Mouse (Mus musculus) hindbrain, embryonic 11.5 days (tissue): ENCODE results near the gene Grpel1. TPM values are rescaled to one million over a fixed set of nuclear protein-coding genes. Genes with fewer than 3 reads are reported as not detected.
A peak's percentile ranks its signal among the peaks of the same experiment; 100 is the strongest.

Experiments
- ATAC-seq: fragments of 200-750 bp; cut with Nextera tagmentation; 2 replicates; pipeline ENCODE4 v1.8.0; 2017; ENCODE audit warnings: mild to moderate bottlenecking, moderate TSS enrichment, moderate library complexity; ENCODE audit not compliant: low FRiP score
- DNase-seq: peaks from one replicate; pipeline ENCODE4 v3.0.0-alpha.2; 2015; ENCODE audit warnings: low spot score
- H3K27ac ChIP-seq: fragments of 300-500 bp; sonication (generic); 2 replicates; pipeline ENCODE4 v1.5.1; 2014; ENCODE audit warnings: mild to moderate bottlenecking, low read depth, low read length
- H3K27me3 ChIP-seq: fragments of 300-500 bp; sonication (generic); 2 replicates; pipeline ENCODE4 v1.6.1; 2014; ENCODE audit warnings: mild to moderate bottlenecking, low read length, moderate library complexity, mixed read lengths; ENCODE audit not compliant: control insufficient read depth, insufficient read depth
- H3K36me3 ChIP-seq: fragments of 300-500 bp; sonication (generic); 2 replicates; pipeline ENCODE4 v1.6.1; 2014; ENCODE audit warnings: mild to moderate bottlenecking, low read length, moderate library complexity, mixed read lengths; ENCODE audit not compliant: control insufficient read depth, insufficient read depth
- H3K4me1 ChIP-seq: fragments of 300-500 bp; sonication (generic); replicated peaks from 2 replicates; pipeline ENCODE4 v1.6.1; 2014; ENCODE audit warnings: low read length, mixed read lengths; ENCODE audit not compliant: control insufficient read depth, insufficient read depth
- H3K4me2 ChIP-seq: fragments of 300-500 bp; sonication (generic); replicated peaks from 2 replicates; pipeline ENCODE4 v1.6.1; 2014; ENCODE audit warnings: mild to moderate bottlenecking, low read depth, low read length
- H3K4me3 ChIP-seq: fragments of 300-500 bp; sonication (generic); 2 replicates; pipeline ENCODE4 v1.5.1; 2014; ENCODE audit warnings: low read depth, low read length
- H3K9ac ChIP-seq: fragments of 300-500 bp; sonication (generic); 2 replicates; pipeline ENCODE4 v1.6.1; 2014; ENCODE audit warnings: low read depth, low read length
- H3K9me3 ChIP-seq: fragments of 300-500 bp; sonication (generic); 2 replicates; pipeline ENCODE4 v1.6.1; 2016; ENCODE audit warnings: low read length; ENCODE audit not compliant: control insufficient read depth
- WGBS: fragments of 180-500 bp; shearing (Covaris S2); extraction: QIAGEN DNeasy Blood & Tissue Kit; methylation state at CpG from one replicate; pipeline ENCODE4 v1.1.7; 2014; 5-methylcytosine and 5-hydroxymethylcytosine counted together
- polyA plus RNA-seq: library from polyadenylated mRNA; unstranded; fragments of >200 nt; fragmentation: Nextera tagmentation; extraction: Ambion mirVana; gene quantifications from 2 replicates; pipeline ENCODE4 v1.2.1, GENCODE M21; 2014

Grpel1 gene
- polyA plus RNA-seq, 1 experiment from 2014 or later = 52.5 TPM

DNA sequence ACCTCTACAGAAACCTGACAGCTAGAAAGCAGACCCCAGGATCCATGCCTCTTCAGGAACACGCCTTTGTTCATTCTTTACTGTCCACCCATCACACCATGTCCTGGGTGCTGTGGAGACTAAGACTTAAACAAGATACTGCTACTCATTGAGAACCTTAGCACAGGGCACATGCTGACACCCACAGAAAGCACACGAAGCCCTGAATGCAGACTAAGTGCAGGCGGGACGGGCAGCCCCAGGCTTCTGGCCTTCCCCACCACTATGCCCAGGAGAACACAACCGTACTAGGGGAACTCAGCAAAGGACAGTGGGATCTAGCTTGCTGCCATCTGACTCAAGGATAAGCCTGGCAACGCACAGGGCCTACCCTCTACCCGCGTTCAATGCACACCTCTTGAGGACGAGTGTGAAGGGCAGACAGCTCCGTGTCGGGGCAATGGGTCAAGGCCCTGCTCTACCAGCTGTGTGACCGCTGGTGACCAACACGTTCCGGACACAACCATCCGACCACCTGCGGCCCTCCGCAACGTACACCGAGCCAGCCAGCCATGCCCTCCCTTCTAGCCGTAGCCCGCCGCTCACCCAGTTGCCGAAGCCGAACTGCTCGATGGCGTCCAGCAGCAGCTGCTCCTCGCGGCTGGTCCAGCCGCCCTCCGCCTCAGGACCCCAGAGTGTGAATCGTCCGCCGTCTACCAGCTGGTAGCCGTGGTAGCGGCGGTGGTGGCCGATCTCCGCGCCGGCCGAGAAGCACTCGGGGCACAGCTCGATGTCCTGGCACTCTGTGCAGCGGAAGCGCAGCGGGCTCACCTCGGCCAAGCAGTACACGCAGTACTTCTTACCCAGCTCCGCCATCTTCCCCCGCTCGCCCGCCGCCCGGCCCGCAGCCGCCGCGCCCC lies 18.7 kb downstream of the Grpel1 start:
- H3K4me3 ChIP-seq = peak overlapping the region; percentile 88
- WGBS = 2% methylated on average over 58 of the region's 58 CpGs
- H3K4me2 ChIP-seq = peak overlapping the region; percentile 75
- no peaks in the 10 kb centered on the region for H3K9me3 ChIP-seq
- peak; percentile 13 for ATAC-seq
- H3K4me1 ChIP-seq = peaks cover 12% of the 10 kb centered on the region
- H3K9ac ChIP-seq = peak overlapping the region; percentile 93
- H3K36me3 ChIP-seq = no peaks in the 10 kb centered on the region
- peak overlapping the region; percentile 70 for H3K27ac ChIP-seq
- peak; percentile 65 for DNase-seq
- no peaks in the 10 kb centered on the region; the same call in 1 of the 2 replicates for H3K27me3 ChIP-seq

DNA sequence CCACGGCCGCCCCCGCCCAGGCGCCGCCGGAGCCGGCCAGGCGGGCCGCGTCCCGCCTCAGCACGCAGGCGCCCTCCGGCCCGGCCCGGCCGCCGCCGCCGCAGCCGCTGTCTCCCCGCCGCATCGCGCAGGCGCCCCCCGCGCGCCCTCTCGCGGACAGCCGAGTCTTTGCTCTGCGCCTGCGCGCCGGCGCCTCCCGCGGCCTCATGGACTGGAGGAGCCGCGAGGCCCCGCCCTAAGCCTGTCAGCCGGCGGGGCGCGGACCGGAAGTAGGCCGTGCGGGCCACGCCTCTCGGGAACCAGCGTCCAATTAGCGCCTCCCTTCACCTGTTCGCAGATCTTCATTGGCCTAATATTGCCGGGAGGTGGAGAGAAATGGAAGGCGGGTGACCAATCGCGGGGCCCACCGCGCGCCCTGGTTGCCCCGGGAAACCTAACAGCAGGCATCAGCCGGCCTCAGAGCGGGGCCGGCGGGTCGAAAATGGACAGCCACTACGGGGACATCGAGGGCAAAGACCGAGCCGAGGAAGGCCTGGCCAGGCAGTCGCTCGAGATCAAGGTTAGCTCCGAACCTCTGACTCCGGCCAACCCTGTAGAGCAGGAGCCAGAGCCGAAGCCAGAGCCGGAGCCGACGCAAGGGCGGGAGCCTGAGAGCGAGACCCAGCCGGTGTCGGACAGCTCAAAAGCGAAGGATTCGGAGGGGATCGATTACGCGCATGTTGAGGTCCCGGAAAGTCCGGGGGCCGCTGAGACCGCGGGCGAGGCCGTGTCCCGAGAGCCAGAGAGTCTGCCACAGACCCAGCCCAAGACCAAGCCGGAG lies 19.6 kb downstream of the Grpel1 start, which contains the start of the genes Tada2b and Ccdc96:
Gene Tada2b, minus strand, starts transcription at position 115 of the 820 bp plus-strand sequence.
Gene Ccdc96, plus strand, starts transcription at position 418 of the 820 bp plus-strand sequence.
- DNase-seq = peak; percentile 98
- peak within 1 kb of the TSS; percentile 88 for H3K4me3 ChIP-seq

DNA sequence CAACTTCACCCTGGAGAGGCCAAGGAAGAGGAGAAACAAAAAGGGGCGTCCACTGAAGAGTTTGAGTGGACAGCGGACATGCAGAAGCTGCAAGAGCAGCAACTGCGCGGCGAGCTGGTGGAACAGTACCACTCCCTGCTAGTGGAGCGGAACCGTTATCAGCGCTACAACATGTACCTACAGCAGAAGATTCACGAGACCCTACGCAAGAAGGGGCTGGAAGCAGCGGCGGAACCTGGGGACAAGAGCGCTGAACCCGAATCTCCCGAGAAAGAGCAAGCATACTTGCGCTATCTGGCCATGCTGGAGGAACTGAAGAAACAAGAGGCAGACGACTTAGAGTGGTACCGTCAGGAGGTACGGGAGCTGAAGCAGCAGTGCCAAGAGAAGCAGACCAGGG lies 20.5 kb downstream of the Grpel1 start:
- peaks cover 12% of the 10 kb centered on the region for H3K4me1 ChIP-seq
- H3K4me3 ChIP-seq = peak overlapping the region; percentile 55
- H3K36me3 ChIP-seq = no peaks in the 10 kb centered on the region
- no peak overlapping the region for H3K27ac ChIP-seq
- no peak for ATAC-seq
- no peak for DNase-seq
- H3K27me3 ChIP-seq = no peaks in the 10 kb centered on the region; the same call in 1 of the 2 replicates
- 33% methylated on average over 19 of the region's 19 CpGs for WGBS
- no peaks in the 10 kb centered on the region for H3K9me3 ChIP-seq
- no peak overlapping the region; the same call in 1 of the 2 replicates for H3K9ac ChIP-seq
- peak overlapping the region; percentile 96 for H3K4me2 ChIP-seq

More for the DNA sequence above, 19.6 kb downstream of the Grpel1 start, which contains the start of the genes Tada2b and Ccdc96:
- no peaks in the 10 kb centered on the region for H3K9me3 ChIP-seq
- under 1% methylated on average over 74 of the region's 97 CpGs for WGBS
- no peaks in the 10 kb centered on the region; the same call in 1 of the 2 replicates for H3K27me3 ChIP-seq
- no peaks in the 10 kb centered on the region for H3K36me3 ChIP-seq
- peak; percentile 97 for ATAC-seq
- H3K9ac ChIP-seq = peak within 1 kb of the TSS; percentile 93
- H3K4me1 ChIP-seq = peaks cover 12% of the 10 kb centered on the region
- H3K4me2 ChIP-seq = peak within 1 kb of the TSS; percentile 96
- H3K27ac ChIP-seq = peak within 1 kb of the TSS; percentile 70

DNA sequence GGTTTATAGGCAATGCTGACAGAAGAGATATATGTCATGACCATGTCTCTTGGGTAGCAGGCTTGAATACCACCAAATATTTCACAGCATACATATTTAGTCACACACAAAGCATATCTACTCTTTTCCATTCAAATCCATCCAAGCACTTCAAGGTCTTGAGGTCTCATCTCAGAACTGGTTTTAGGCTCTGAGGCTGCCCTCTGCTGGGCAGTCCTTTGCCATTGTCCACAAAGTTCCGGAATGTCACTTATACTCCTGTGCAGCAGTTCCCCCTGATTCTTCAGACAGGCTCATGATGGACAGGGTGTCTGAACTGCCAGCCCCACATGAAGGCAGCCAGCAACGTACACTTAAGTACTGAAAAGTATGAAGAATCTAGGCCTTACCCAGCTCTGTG lies 24.4 kb downstream of the Grpel1 start:
- Histone ChIP-seq H3K9me3 (no peaks in the 10 kb centered on the region), H3K4me3 (no peak overlapping the region), H3K27ac (no peak overlapping the region), H3K9ac (no peak overlapping the region), H3K36me3 (peaks cover 6% of the 10 kb centered on the region; the same call in 1 of the 2 replicates), H3K4me2 (no peak overlapping the region), H3K4me1 (peaks cover 5% of the 10 kb centered on the region), H3K27me3 (no peaks in the 10 kb centered on the region; the same call in 1 of the 2 replicates)
- 56% methylated on average over 2 of the region's 2 CpGs for WGBS
- peak; percentile 46 for DNase-seq
- ATAC-seq = no peak

DNA sequence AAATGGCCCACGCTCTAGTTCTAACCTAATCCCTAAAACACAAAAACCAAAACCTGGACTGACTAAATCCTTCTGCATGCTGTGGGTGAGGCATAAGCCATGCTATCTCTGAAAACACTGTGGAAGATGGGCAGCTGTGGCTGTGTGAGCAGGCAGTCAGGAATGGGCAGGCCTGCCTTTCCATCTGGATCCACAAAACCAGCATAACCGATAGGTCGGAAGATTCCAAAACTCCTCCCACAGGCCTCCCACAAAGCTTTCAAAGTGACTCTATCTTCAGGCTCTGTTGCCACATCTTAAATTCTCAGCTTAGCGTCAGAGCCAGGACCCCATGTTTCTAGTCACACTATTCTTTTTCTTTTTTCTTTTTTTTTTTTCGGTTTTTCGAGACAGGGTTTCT lies 29.1 kb downstream of the Grpel1 start:
- DNase-seq = no peak
- Histone ChIP-seq H3K4me3 (no peak overlapping the region), H3K27ac (no peak overlapping the region), H3K4me2 (no peak overlapping the region), H3K9ac (no peak overlapping the region), H3K36me3 (peaks cover 13% of the 10 kb centered on the region; the same call in 1 of the 2 replicates), H3K9me3 (no peaks in the 10 kb centered on the region), H3K4me1 (no peaks in the 10 kb centered on the region), H3K27me3 (no peaks in the 10 kb centered on the region)
- ATAC-seq = no peak
- WGBS = 96% methylated on average over 6 of the region's 6 CpGs

DNA sequence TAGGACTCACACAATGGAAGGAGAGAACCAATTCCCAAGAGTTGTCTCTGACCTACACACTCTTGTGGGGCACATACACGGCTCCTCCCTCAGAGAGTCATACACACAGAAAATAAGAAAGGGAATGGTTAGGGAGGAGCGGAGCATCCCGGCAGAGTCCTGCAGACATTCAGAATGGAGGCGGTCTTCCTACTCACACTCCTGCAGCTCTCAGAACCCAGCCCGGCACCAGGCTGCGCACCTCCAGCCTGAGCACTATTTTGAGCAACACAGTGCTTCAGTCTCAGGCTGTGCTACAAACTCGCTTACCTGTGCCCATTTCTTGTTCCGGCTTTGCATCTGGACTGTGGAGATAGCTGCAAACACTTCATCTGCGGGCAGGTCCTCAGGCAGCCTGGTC lies 29.9 kb downstream of the Grpel1 start:
- Histone ChIP-seq H3K27me3 (no peaks in the 10 kb centered on the region), H3K36me3 (peaks cover 13% of the 10 kb centered on the region; the same call in 1 of the 2 replicates), H3K9me3 (no peaks in the 10 kb centered on the region), H3K4me3 (no peak overlapping the region), H3K9ac (no peak overlapping the region), H3K4me2 (no peak overlapping the region), H3K27ac (no peak overlapping the region), H3K4me1 (no peaks in the 10 kb centered on the region)
- ATAC-seq = no peak
- no peak for DNase-seq
- WGBS = 92% methylated on average over 9 of the region's 9 CpGs

DNA sequence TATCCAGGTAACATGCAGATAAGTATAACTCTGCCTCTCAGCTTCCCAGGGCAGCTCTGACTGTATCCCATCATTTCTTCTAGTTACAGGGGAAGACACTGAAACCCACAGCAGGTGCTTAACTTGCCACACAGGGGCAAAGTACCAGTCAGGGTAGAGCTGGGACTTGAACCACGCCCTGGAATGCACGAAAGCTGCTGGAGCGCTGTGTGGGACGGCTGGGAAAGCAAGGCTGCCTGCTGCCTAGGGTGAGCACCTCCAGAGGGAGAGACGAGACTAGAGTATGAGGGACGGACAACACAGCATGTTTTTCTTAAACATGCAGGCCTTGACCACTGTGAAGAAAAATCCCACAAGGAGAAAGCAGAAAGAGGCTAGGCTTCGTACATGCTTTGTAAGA lies 40.4 kb downstream of the Grpel1 start:
- DNase-seq = no peak
- Histone ChIP-seq H3K27ac (no peak overlapping the region), H3K4me3 (no peak overlapping the region), H3K9me3 (no peaks in the 10 kb centered on the region), H3K4me1 (no peaks in the 10 kb centered on the region), H3K27me3 (no peaks in the 10 kb centered on the region), H3K9ac (no peak overlapping the region), H3K4me2 (no peak overlapping the region), H3K36me3 (peaks cover 2% of the 10 kb centered on the region; the same call in 1 of the 2 replicates)
- WGBS = 86% methylated on average over 7 of the region's 7 CpGs
- no peak for ATAC-seq

DNA sequence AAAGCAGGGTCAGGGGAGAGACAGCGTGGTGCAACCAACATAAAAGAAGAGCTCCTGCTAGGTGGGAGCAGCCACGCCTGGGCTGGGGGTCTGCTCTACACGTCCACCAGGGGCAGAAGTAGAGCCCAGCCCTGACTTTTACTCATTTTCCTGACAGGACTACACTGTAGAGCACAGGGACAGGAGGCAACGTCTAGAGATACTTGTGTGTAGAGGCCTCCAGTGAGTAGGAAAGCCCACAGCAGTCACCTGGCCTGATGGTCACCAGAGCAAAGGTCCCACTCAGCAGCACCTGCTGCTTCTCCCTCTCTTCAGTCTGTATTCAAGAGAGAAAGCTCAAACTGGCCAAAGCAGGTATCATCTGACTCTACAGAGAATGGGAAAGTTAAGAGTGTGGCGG lies 40.8 kb downstream of the Grpel1 start:
- H3K4me2 ChIP-seq = no peak overlapping the region
- no peak overlapping the region for H3K4me3 ChIP-seq
- H3K4me1 ChIP-seq = no peaks in the 10 kb centered on the region
- ATAC-seq = no peak
- no peak for DNase-seq
- H3K9ac ChIP-seq = no peak overlapping the region
- no peaks in the 10 kb centered on the region for H3K27me3 ChIP-seq
- peaks cover 2% of the 10 kb centered on the region; the same call in 1 of the 2 replicates for H3K36me3 ChIP-seq
- no peaks in the 10 kb centered on the region for H3K9me3 ChIP-seq
- 72% methylated on average over 5 of the region's 5 CpGs for WGBS
- no peak overlapping the region for H3K27ac ChIP-seq
